Mouse (Mus musculus) embryonic fibroblast, embryonic 13.5 days (primary cell): ENCODE results near the gene Actn3.

Source experiments
- CTCF ChIP-seq: IDR thresholded peaks from 2 replicates; pipeline ENCODE4 v1.5.1; 2011; ENCODE audit warnings: mild to moderate bottlenecking, control low read depth, low read length, moderate library complexity, borderline replicate concordance; ENCODE audit not compliant: insufficient read depth
- POLR2A ChIP-seq: IDR thresholded peaks from 2 replicates; pipeline ENCODE4 v1.6.1; 2011; ENCODE audit warnings: low read depth, mild to moderate bottlenecking, control low read depth, low read length, moderate library complexity

- TF ChIP-seq CTCF: no peak
- no peak for TF ChIP-seq POLR2A
Observed at GRCm38 (mm10) chr19:4842611-4843010, 35.1 kb downstream of the Actn3 start.
